Mouse (Mus musculus) liver, postnatal 0 days (tissue): ENCODE results near the gene Soga1. TPM values are rescaled to one million over a fixed set of nuclear protein-coding genes. Genes with fewer than 3 reads are reported as not detected.

Experiments
- ATAC-seq: fragments of 200-750 bp; cut with Nextera tagmentation; 2 replicates; pipeline ENCODE4 v1.8.0; 2017; ENCODE audit warnings: mild to moderate bottlenecking, moderate library complexity
- DNase-seq: peaks from one replicate; pipeline ENCODE4 v3.0.0-alpha.2; 2016
- H3K27ac ChIP-seq: fragments of 300-500 bp; sonication (generic); 2 replicates; pipeline ENCODE4 v1.5.1; 2014; ENCODE audit warnings: antibody characterized with exemption, moderate library complexity, mild to moderate bottlenecking, low read depth
- H3K27me3 ChIP-seq: fragments of 300-500 bp; sonication (generic); 2 replicates; pipeline ENCODE4 v1.6.1; 2014; ENCODE audit warnings: low read length, control low read depth, mixed read lengths; ENCODE audit not compliant: insufficient read depth
- H3K36me3 ChIP-seq: fragments of 300-500 bp; sonication (generic); replicated peaks from 2 replicates; pipeline ENCODE4 v1.6.1; 2014; ENCODE audit warnings: mild to moderate bottlenecking, control low read depth, low read length, moderate library complexity, mixed read lengths; ENCODE audit not compliant: insufficient read depth
- H3K4me1 ChIP-seq: fragments of 300-500 bp; sonication (generic); 2 replicates; pipeline ENCODE4 v1.6.1; 2014; ENCODE audit warnings: antibody characterized with exemption, mild to moderate bottlenecking, control low read depth; ENCODE audit not compliant: insufficient read depth
- H3K4me2 ChIP-seq: fragments of 300-500 bp; sonication (generic); 2 replicates; pipeline ENCODE4 v1.6.1; 2014; ENCODE audit warnings: low read depth, mild to moderate bottlenecking, low read length, moderate library complexity, mixed read lengths
- H3K4me3 ChIP-seq: fragments of 300-500 bp; sonication (generic); 2 replicates; pipeline ENCODE4 v1.5.1; 2014; ENCODE audit warnings: low read depth, low read length
- H3K9ac ChIP-seq: fragments of 300-500 bp; sonication (generic); replicated peaks from 2 replicates; pipeline ENCODE4 v1.6.1; 2014; ENCODE audit warnings: mild to moderate bottlenecking, moderate library complexity
- H3K9me3 ChIP-seq: fragments of 300-500 bp; sonication (generic); 2 replicates; pipeline ENCODE4 v1.6.1; 2016; ENCODE audit warnings: mild to moderate bottlenecking, control low read depth, low read length, mixed read lengths
- CTCF ChIP-seq: sonication (generic); IDR thresholded peaks from 2 replicates; pipeline ENCODE4 v1.5.1; 2016; ENCODE audit warnings: antibody characterized with exemption, low read depth
- EP300 ChIP-seq: IDR thresholded peaks from 2 replicates; pipeline ENCODE4 v1.6.1; 2016; ENCODE audit warnings: antibody characterized with exemption, low read depth, mild to moderate bottlenecking
- WGBS: fragments of 180-500 bp; shearing (Covaris S2); extraction: QIAGEN DNeasy Blood & Tissue Kit; methylation state at CpG from one replicate; pipeline ENCODE4 v1.1.7; 2014; ENCODE audit not compliant: insufficient replicate concordance; 5-methylcytosine and 5-hydroxymethylcytosine counted together
- polyA plus RNA-seq: library from polyadenylated mRNA; unstranded; fragments of >200 nt; fragmentation: Nextera tagmentation; extraction: Ambion mirVana; gene quantifications from 2 replicates; pipeline ENCODE4 v1.2.1, GENCODE M21; 2015

Gene Soga1
- polyA plus RNA-seq, 1 experiment from 2014 or later = 1.0 TPM

DNA sequence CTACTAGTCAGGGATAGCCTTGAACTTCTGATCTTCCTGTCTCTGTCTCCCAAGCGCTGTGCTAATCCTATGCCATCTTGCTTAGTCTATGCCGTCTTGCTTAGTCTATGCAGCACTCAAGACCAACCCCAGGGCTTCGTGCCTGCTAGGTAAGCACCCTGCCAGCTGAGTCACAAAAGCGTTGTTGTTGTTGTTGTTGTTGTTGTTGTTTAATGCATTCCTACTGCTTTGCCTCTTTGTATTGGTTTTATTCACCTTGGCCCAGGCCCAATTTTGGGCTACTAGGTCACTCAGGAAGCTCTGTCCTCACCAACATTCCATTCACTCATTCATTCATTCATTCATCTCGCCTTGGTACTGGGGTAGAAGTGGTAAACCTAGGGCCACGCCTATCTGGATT is 23.3 kb downstream of the Soga1 start:
- 82% methylated on average over 6 of the region's 6 CpGs for WGBS
- ATAC-seq (no peak), DNase-seq (no peak)
- no peak overlapping the region for H3K9ac ChIP-seq
- H3K4me3 ChIP-seq = no peak overlapping the region
- H3K36me3 ChIP-seq = no peaks in the 10 kb centered on the region
- no peaks in the 10 kb centered on the region for H3K27me3 ChIP-seq
- no peaks in the 10 kb centered on the region for H3K9me3 ChIP-seq
- TF ChIP-seq EP300 = no peak
- TF ChIP-seq CTCF = no peak
- H3K27ac ChIP-seq = no peak overlapping the region
- H3K4me1 ChIP-seq = peaks cover 4% of the 10 kb centered on the region; the same call in 1 of the 2 replicates
- H3K4me2 ChIP-seq = no peak overlapping the region

GRCm38 (mm10) chr2:157054816-157055215 is 24.2 kb downstream of the Soga1 start:
- H3K4me2 ChIP-seq = no peak overlapping the region
- no peak overlapping the region for H3K4me3 ChIP-seq
- H3K27ac ChIP-seq = no peak overlapping the region
- WGBS = 61% methylated on average over 5 of the region's 5 CpGs
- DNase-seq = no peak
- TF ChIP-seq CTCF (no peak), EP300 (no peak)
- no peak for ATAC-seq
- no peak overlapping the region; the same call in 1 of the 2 replicates for H3K9ac ChIP-seq
- no peaks in the 10 kb centered on the region for H3K9me3 ChIP-seq
- peaks cover 4% of the 10 kb centered on the region; the same call in 1 of the 2 replicates for H3K4me1 ChIP-seq
- H3K27me3 ChIP-seq = no peaks in the 10 kb centered on the region
- no peaks in the 10 kb centered on the region for H3K36me3 ChIP-seq

GRCm38 (mm10) chr2:157054297-157054696 is 24.8 kb downstream of the Soga1 start:
- TF ChIP-seq EP300 = no peak
- TF ChIP-seq CTCF = no peak
- no peak for ATAC-seq
- no peak overlapping the region for H3K9ac ChIP-seq
- H3K4me2 ChIP-seq = no peak overlapping the region
- no peak overlapping the region for H3K27ac ChIP-seq
- no peaks in the 10 kb centered on the region for H3K36me3 ChIP-seq
- WGBS = 74% methylated on average over 8 of the region's 8 CpGs
- no peaks in the 10 kb centered on the region for H3K9me3 ChIP-seq
- no peak overlapping the region for H3K4me3 ChIP-seq
- no peak for DNase-seq
- no peaks in the 10 kb centered on the region for H3K27me3 ChIP-seq
- peaks cover 4% of the 10 kb centered on the region; the same call in 1 of the 2 replicates for H3K4me1 ChIP-seq

DNA sequence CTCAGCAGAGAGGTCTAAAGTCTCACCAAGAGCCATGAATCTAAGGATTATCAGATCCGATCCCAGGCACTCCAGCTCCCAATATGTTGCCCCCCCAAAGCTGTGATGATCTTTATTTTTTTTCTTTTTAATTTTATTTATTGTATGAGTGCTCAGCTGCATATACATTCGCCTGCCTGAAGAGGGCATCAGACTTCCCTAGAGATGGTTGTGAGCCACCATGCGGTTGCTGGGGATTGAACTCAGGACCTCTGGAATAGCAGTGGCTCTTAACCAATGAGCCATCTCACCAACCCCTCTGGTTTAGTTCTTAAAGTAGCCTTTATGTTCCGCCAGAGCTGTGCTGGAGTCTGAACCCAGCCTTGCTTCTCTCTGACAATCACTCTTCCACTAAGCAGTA is 25.3 kb downstream of the Soga1 start:
- H3K4me2 ChIP-seq = no peak overlapping the region
- no peak overlapping the region for H3K9ac ChIP-seq
- no peak overlapping the region for H3K27ac ChIP-seq
- ATAC-seq (no peak), DNase-seq (no peak)
- TF ChIP-seq CTCF (peak; percentile 39), EP300 (no peak)
- H3K4me3 ChIP-seq = no peak overlapping the region
- no peaks in the 10 kb centered on the region for H3K9me3 ChIP-seq
- peaks cover 4% of the 10 kb centered on the region; the same call in 1 of the 2 replicates for H3K4me1 ChIP-seq
- WGBS = 66% methylated on average over 4 of the region's 4 CpGs
- H3K27me3 ChIP-seq = no peaks in the 10 kb centered on the region
- no peaks in the 10 kb centered on the region for H3K36me3 ChIP-seq

DNA sequence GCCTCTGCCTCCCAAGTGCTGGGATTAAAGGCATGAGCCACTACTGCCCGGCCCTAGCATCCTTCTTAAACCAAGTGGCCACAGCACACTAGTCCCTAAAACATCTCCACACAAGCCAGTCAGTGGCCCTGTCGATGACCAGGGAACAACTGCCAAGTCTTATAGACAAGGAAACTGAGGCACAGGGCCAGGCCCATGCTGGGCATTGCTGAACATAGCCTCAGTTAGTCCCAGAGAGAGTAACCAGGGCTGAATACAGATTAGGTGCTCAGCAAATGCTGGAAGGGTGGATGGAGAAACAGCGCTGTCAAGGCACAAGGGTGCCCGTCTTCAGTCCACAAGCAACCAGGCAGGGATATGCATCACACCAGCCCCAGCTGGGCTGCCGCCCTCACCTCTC is 25.9 kb downstream of the Soga1 start:
- Histone ChIP-seq H3K9ac (no peak overlapping the region), H3K36me3 (no peaks in the 10 kb centered on the region), H3K4me2 (no peak overlapping the region), H3K27me3 (no peaks in the 10 kb centered on the region), H3K27ac (no peak overlapping the region), H3K4me3 (no peak overlapping the region), H3K4me1 (no peaks in the 10 kb centered on the region), H3K9me3 (no peaks in the 10 kb centered on the region)
- no peak for TF ChIP-seq CTCF
- TF ChIP-seq EP300 = no peak
- WGBS = 84% methylated on average over 5 of the region's 5 CpGs
- DNase-seq (no peak), ATAC-seq (no peak)

- Histone ChIP-seq H3K27ac (no peak overlapping the region), H3K9ac (no peak overlapping the region), H3K4me3 (no peak overlapping the region), H3K4me1 (no peaks in the 10 kb centered on the region), H3K27me3 (no peaks in the 10 kb centered on the region), H3K4me2 (no peak overlapping the region), H3K9me3 (no peaks in the 10 kb centered on the region), H3K36me3 (no peaks in the 10 kb centered on the region)
- WGBS = 75% methylated on average over 8 of the region's 8 CpGs
- TF ChIP-seq CTCF (no peak), EP300 (no peak)
- DNase-seq = no peak
- ATAC-seq = no peak
Observed at GRCm38 (mm10) chr2:157052448-157052847, 26.6 kb downstream of the Soga1 start.

DNA sequence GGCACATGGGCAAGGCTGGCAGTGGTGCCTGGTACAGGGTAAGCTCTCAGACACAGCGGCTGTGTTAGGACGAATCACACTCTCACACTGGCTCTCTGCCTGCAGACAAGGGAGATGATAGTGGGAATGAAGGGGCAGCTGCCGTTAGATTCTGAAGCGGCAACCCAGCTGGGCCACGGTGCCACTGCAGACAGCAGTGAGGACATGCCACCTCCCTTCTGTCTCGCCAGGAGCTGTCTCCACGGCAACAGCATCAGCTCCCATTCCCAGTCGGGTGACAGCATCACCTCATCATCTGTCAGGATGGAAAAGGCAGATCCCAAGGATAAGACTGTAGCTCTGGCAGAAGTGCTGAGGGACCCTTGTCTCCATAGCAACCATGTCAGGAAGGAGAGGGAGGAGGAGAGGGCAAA is 29.2 kb downstream of the Soga1 start:
- ATAC-seq = no peak
- no peak overlapping the region for H3K4me3 ChIP-seq
- 79% methylated on average over 8 of the region's 8 CpGs for WGBS

More for the DNA sequence above, 29.2 kb downstream of the Soga1 start:
- Histone ChIP-seq H3K27ac (no peak overlapping the region), H3K4me2 (no peak overlapping the region), H3K27me3 (no peaks in the 10 kb centered on the region), H3K4me1 (no peaks in the 10 kb centered on the region), H3K9me3 (0 out of 2 replicates have a peak, but pooled peaks cover 3% of the 10 kb centered on the region), H3K36me3 (no peaks in the 10 kb centered on the region), H3K9ac (no peak overlapping the region)
- DNase-seq = no peak
- TF ChIP-seq CTCF (no peak), EP300 (no peak)
